Mouse (Mus musculus) neural tube, embryonic 11.5 days (tissue): ENCODE results near the gene Mical3. TPM values are rescaled to one million over a fixed set of nuclear protein-coding genes. Genes with fewer than 3 reads are reported as not detected.

ENCODE experiments used
- ATAC-seq: fragments of 200-750 bp; cut with Nextera tagmentation; 2 replicates; pipeline ENCODE4 v1.8.0; 2017; ENCODE audit warnings: moderate number of reproducible peaks, mild to moderate bottlenecking, moderate TSS enrichment, moderate library complexity; ENCODE audit not compliant: insufficient read depth, low FRiP score, low TSS enrichment
- DNase-seq: peaks from one replicate; pipeline ENCODE4 v3.0.0-alpha.2; 2015; ENCODE audit warnings: low spot score
- H3K27ac ChIP-seq: fragments of 300-500 bp; sonication (generic); 2 replicates; pipeline ENCODE4 v1.5.1; 2014; ENCODE audit warnings: low read depth, mild to moderate bottlenecking, low read length
- H3K27me3 ChIP-seq: fragments of 300-500 bp; sonication (generic); 2 replicates; pipeline ENCODE4 v1.6.1; 2014; ENCODE audit warnings: mild to moderate bottlenecking, low read length, mixed read lengths; ENCODE audit not compliant: control insufficient read depth, insufficient read depth
- H3K36me3 ChIP-seq: fragments of 300-500 bp; sonication (generic); 2 replicates; pipeline ENCODE4 v1.6.1; 2014; ENCODE audit warnings: mild to moderate bottlenecking, low read length, moderate library complexity, mixed read lengths; ENCODE audit not compliant: control insufficient read depth, insufficient read depth
- H3K4me1 ChIP-seq: fragments of 300-500 bp; sonication (generic); 2 replicates; pipeline ENCODE4 v1.6.1; 2014; ENCODE audit warnings: low read length, mixed read lengths; ENCODE audit not compliant: control insufficient read depth, insufficient read depth
- H3K4me2 ChIP-seq: fragments of 300-500 bp; sonication (generic); 2 replicates; pipeline ENCODE4 v1.6.1; 2014; ENCODE audit warnings: low read depth, mild to moderate bottlenecking, moderate library complexity
- H3K4me3 ChIP-seq: fragments of 300-500 bp; sonication (generic); 2 replicates; pipeline ENCODE4 v1.5.1; 2014; ENCODE audit warnings: low read depth, low read length
- H3K9ac ChIP-seq: fragments of 300-500 bp; sonication (generic); 2 replicates; pipeline ENCODE4 v1.6.1; 2014; ENCODE audit warnings: mild to moderate bottlenecking, low read length
- H3K9me3 ChIP-seq: fragments of 300-500 bp; sonication (generic); 2 replicates; pipeline ENCODE4 v1.6.1; 2016; ENCODE audit warnings: low read length; ENCODE audit not compliant: control insufficient read depth
- WGBS: fragments of 180-500 bp; shearing (Covaris S2); extraction: QIAGEN DNeasy Blood & Tissue Kit; methylation state at CpG from one replicate; pipeline ENCODE4 v1.1.7; 2014; 5-methylcytosine and 5-hydroxymethylcytosine counted together
- polyA plus RNA-seq: library from polyadenylated mRNA; unstranded; fragments of >200 nt; fragmentation: Nextera tagmentation; extraction: Ambion mirVana; gene quantifications from 2 replicates; pipeline ENCODE4 v1.2.1, GENCODE M21; 2014

The Mical3 gene
- polyA plus RNA-seq, 1 experiment from 2014 or later: 18.4 TPM

GRCm38 (mm10) chr6:121037086-121037485, 93.7 kb downstream of the Mical3 start:
- Histone ChIP-seq H3K4me3 (no peak overlapping the region), H3K4me2 (no peak overlapping the region), H3K9me3 (no peaks in the 10 kb centered on the region), H3K9ac (no peak overlapping the region), H3K4me1 (no peaks in the 10 kb centered on the region), H3K36me3 (peaks cover 21% of the 10 kb centered on the region), H3K27ac (no peak overlapping the region), H3K27me3 (no peaks in the 10 kb centered on the region)
- ATAC-seq (no peak), DNase-seq (no peak)
- 67% methylated on average over 4 of the region's 4 CpGs for WGBS

- Histone ChIP-seq H3K9me3 (no peaks in the 10 kb centered on the region), H3K4me1 (no peaks in the 10 kb centered on the region), H3K4me3 (no peak overlapping the region), H3K27ac (no peak overlapping the region), H3K36me3 (peaks cover 21% of the 10 kb centered on the region), H3K27me3 (no peaks in the 10 kb centered on the region), H3K4me2 (no peak overlapping the region), H3K9ac (no peak overlapping the region)
- DNase-seq (no peak), ATAC-seq (no peak)
- WGBS: 90% methylated on average over 3 of the region's 3 CpGs
These were observed 94.9 kb downstream of the Mical3 start for GRCm38 (mm10) chr6:121035929-121036328.

- Histone ChIP-seq H3K36me3 (peaks cover 18% of the 10 kb centered on the region), H3K4me2 (no peak overlapping the region), H3K27me3 (no peaks in the 10 kb centered on the region), H3K4me3 (no peak overlapping the region), H3K9me3 (no peaks in the 10 kb centered on the region), H3K4me1 (no peaks in the 10 kb centered on the region), H3K27ac (no peak overlapping the region), H3K9ac (no peak overlapping the region)
- DNase-seq (no peak), ATAC-seq (peak; percentile 50; the same call in 1 of the 2 replicates)
- WGBS: 68% methylated on average over 12 of the region's 12 CpGs
These were observed 95.5 kb downstream of the Mical3 start for GRCm38 (mm10) chr6:121035268-121035667.

GRCm38 (mm10) chr6:121033250-121033649, 97.5 kb downstream of the Mical3 start:
- Histone ChIP-seq H3K27me3 (no peaks in the 10 kb centered on the region), H3K9ac (no peak overlapping the region)
- 94% methylated on average over 3 of the region's 3 CpGs for WGBS

GRCm38 (mm10) chr6:121031370-121031769, 99.4 kb downstream of the Mical3 start:
- 98% methylated on average over 7 of the region's 7 CpGs for WGBS
- DNase-seq: no peak
- no peak overlapping the region for H3K9ac ChIP-seq
- no peak for ATAC-seq
- H3K36me3 ChIP-seq: peaks cover 15% of the 10 kb centered on the region
- H3K4me2 ChIP-seq: no peak overlapping the region
- no peaks in the 10 kb centered on the region for H3K9me3 ChIP-seq
- no peaks in the 10 kb centered on the region for H3K27me3 ChIP-seq
- H3K4me3 ChIP-seq: no peak overlapping the region
- H3K4me1 ChIP-seq: no peaks in the 10 kb centered on the region
- H3K27ac ChIP-seq: no peak overlapping the region

More at GRCm38 (mm10) chr6:121033250-121033649, 97.5 kb downstream of the Mical3 start:
- H3K4me3 ChIP-seq: no peak overlapping the region
- H3K36me3 ChIP-seq: peaks cover 16% of the 10 kb centered on the region
- H3K9me3 ChIP-seq: no peaks in the 10 kb centered on the region
- ATAC-seq (no peak), DNase-seq (no peak)
- no peaks in the 10 kb centered on the region for H3K4me1 ChIP-seq
- H3K27ac ChIP-seq: no peak overlapping the region
- H3K4me2 ChIP-seq: no peak overlapping the region

- no peak overlapping the region for H3K4me3 ChIP-seq
- H3K9ac ChIP-seq: no peak overlapping the region
- peaks cover 15% of the 10 kb centered on the region for H3K36me3 ChIP-seq
- H3K4me1 ChIP-seq: no peaks in the 10 kb centered on the region
- DNase-seq (no peak), ATAC-seq (no peak)
- no peaks in the 10 kb centered on the region for H3K9me3 ChIP-seq
- WGBS: 93% methylated on average over 19 of the region's 19 CpGs
- H3K27ac ChIP-seq: no peak overlapping the region
- no peak overlapping the region for H3K4me2 ChIP-seq
- H3K27me3 ChIP-seq: no peaks in the 10 kb centered on the region
These were observed 100.8 kb downstream of the Mical3 start for GRCm38 (mm10) chr6:121029897-121030589.

GRCm38 (mm10) chr6:121028514-121028913, 102.3 kb downstream of the Mical3 start:
- ATAC-seq (no peak), DNase-seq (no peak)
- H3K27ac ChIP-seq: no peak overlapping the region
- H3K27me3 ChIP-seq: no peaks in the 10 kb centered on the region
- no peak overlapping the region for H3K9ac ChIP-seq
- 94% methylated on average over 8 of the region's 8 CpGs for WGBS
- H3K9me3 ChIP-seq: no peaks in the 10 kb centered on the region
- peaks cover 9% of the 10 kb centered on the region for H3K36me3 ChIP-seq
- H3K4me2 ChIP-seq: no peak overlapping the region
- no peak overlapping the region for H3K4me3 ChIP-seq
- no peaks in the 10 kb centered on the region for H3K4me1 ChIP-seq

DNA sequence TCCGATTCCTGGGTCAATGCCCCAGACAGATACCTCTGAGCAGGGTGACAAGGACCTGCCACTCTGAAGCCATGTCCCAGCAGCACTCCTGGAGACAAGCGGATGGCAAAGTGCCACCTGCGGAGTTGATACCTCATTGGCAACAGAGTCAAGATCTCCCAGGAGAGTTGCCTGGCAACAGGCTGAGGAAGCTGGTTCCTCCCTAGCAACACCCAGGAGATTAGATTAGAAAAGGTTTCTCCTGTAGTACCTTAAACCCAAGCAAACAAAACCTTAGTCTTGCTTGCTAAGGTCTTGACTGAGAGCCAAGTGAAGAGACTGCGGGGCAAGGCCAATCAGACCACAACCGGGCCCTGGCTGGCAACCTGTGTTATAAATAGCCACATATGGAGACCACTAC, 103.5 kb downstream of the Mical3 start:
- no peak overlapping the region for H3K4me3 ChIP-seq
- ATAC-seq: no peak
- H3K9me3 ChIP-seq: no peaks in the 10 kb centered on the region
- peaks cover 1% of the 10 kb centered on the region; the same call in 1 of the 2 replicates for H3K36me3 ChIP-seq
- H3K4me2 ChIP-seq: no peak overlapping the region
- no peak overlapping the region for H3K27ac ChIP-seq
- 79% methylated on average over 5 of the region's 5 CpGs for WGBS
- DNase-seq: no peak
- H3K27me3 ChIP-seq: no peaks in the 10 kb centered on the region
- no peak overlapping the region for H3K9ac ChIP-seq
- no peaks in the 10 kb centered on the region for H3K4me1 ChIP-seq

DNA sequence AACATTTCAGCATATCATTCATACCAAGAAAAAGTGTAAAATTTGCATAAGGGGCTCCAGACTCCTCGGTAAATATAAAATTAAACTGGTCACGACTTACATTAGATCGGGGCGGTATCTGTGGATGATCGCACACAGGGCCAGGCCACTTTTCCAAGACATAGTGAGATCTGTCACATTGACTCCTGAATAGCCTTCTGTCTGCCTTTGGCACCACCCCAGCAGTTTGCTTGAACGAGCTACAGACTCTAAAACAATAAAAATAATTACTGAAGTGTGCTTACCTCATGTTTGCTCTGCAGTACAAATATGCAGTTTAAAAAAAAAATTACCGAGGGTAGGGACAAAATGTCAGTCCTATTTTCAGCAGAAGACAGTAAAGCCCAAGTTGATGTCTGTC, 103.9 kb downstream of the Mical3 start:
- Histone ChIP-seq H3K4me2 (no peak overlapping the region), H3K27ac (no peak overlapping the region), H3K36me3 (no peaks in the 10 kb centered on the region; the same call in 1 of the 2 replicates), H3K4me1 (no peaks in the 10 kb centered on the region), H3K9ac (no peak overlapping the region), H3K9me3 (no peaks in the 10 kb centered on the region), H3K4me3 (no peak overlapping the region), H3K27me3 (no peaks in the 10 kb centered on the region)
- ATAC-seq (no peak), DNase-seq (no peak)
- WGBS: 75% methylated on average over 7 of the region's 7 CpGs
